Mouse (Mus musculus) erythroblast, embryonic 14.5 days (primary cell): ENCODE data around the gene Hoxa10.

Source experiments
- GATA1 ChIP-seq: IDR thresholded peaks from 2 replicates; pipeline ENCODE4 v1.6.1; 2012; ENCODE audit warnings: low read length, inconsistent platforms, mixed read lengths
- TAL1 ChIP-seq: IDR thresholded peaks from 3 replicates; pipeline ENCODE4 v1.6.1; 2012; ENCODE audit warnings: low read length, inconsistent platforms, mixed read lengths

DNA sequence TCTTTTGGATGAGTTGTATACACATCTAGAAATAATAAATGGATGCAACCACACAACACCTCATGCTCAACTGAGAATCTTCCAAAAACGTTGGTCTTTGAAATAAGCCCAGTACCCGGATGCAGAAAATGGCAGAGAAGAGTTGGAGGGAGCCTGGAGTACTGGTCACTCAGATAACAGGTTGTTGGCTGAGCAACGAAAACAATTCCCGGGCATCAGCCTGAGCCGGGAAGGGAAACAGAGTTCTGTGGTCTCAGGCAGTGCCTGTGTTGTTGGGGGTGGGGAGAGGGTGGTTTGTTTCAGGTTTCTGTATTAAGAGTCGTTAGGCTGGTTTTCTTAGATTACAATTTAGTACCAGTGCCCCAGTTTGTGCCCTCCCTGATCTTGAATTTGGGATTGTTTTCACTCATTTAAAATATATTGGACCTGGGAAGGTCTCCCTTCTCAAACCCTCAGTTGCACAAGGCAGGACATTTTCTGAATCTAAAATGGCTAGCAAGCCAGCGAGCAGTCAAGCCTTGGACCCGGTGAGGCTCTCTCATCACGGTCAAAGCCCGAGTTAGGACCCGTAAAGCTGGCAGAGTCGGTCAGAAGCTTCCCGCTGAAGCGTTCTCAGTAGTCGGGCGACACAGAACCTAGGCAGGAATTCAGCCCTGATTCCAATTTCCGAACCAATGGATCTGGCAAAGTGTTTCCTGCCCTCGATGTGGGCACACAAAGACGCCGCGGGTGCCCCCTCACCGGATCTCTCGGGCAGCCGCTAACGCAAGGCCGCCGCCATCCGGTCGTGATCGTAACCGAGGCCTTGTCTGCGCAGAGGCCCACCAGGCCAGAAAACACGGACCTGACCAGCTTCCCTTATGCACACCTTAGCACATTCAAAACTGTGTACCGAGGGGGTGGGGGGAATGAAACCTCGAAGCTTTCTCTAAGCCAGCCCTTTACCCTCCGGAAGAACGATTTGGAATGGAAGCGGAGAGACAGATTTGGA, 11.9 kb downstream of the Hoxa10 start:
- no peak for TF ChIP-seq GATA1
- no peak for TF ChIP-seq TAL1
